Comparison of ENCODE assay signal across 11 mouse cellular contexts in the genomic region with DNA sequence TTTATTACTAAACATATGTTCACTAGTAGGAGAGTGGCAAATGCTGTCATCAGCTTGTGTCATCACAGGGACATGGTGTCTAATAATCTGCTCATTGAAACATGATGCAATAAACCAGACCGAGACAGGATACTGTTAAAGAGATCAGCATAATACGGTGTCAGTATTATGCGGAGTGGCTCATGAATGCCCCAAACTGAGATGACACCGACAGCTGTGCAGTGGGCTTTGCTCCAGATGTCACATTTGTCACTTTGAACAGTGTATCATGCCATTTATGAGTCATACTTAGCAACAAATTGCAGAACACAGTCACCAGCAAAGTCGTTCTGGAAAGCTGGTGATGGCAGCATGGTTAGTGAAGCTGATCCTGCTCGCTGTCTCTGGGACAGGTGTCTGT.
DNase-seq lines count a peak whose midpoint lies in the region; ATAC-seq and TF ChIP-seq lines count a peak whose summit lies in the region.
"Had no signal": no experiment of that assay in that cellular context is flagged by ENCODE, and none has a peak within 500 bp of the region (broad histone marks: within the 10 kb centered on the region; RNA-seq: fewer than 3 reads in every experiment).

No protein-coding gene starts in this region.

- no peaks in the 10 kb centered on the region for H3K27me3 ChIP-seq in forebrain, postnatal 0 days (ENCODE audit: insufficient read depth, low read length)
- no peaks in the 10 kb centered on the region for H3K27me3 ChIP-seq in forebrain, embryonic 11.5 days (ENCODE audit: control insufficient read depth, insufficient read depth, low read length)
- H3K27me3 ChIP-seq in midbrain, postnatal 0 days (ENCODE audit: insufficient read depth, low read length), result no peaks in the 10 kb centered on the region
- H3K27me3 ChIP-seq in midbrain, embryonic 13.5 days, result no peaks in the 10 kb centered on the region
- H3K27me3 ChIP-seq in neural tube, embryonic 13.5 days, result no peaks in the 10 kb centered on the region
- H3K27me3 ChIP-seq in stomach, postnatal 0 days (ENCODE audit: control insufficient read depth, insufficient read depth, low read length), result no peaks in the 10 kb centered on the region

- DNase-seq in forebrain, postnatal 0 days, result peak; percentile 3
- DNase-seq in forebrain, embryonic 11.5 days (ENCODE audit: low spot score), result no peak
- DNase-seq in midbrain, postnatal 0 days (ENCODE audit: low spot score), result peak; percentile 4
- peak; percentile 50 for DNase-seq in layer of hippocampus, adult 9-10 months (ENCODE audit: low spot score)
- DNase-seq in stomach, postnatal 0 days (ENCODE audit: low spot score), result no peak
- DNase-seq: kidney, adult 8-10 months; thymus, adult 2 months had no signal

- H3K36me3 ChIP-seq in forebrain, postnatal 0 days (ENCODE audit: insufficient read depth), result no peaks in the 10 kb centered on the region
- H3K36me3 ChIP-seq in forebrain, embryonic 11.5 days (ENCODE audit: control insufficient read depth, insufficient read depth, low read length), result no peaks in the 10 kb centered on the region
- no peaks in the 10 kb centered on the region for H3K36me3 ChIP-seq in midbrain, postnatal 0 days (ENCODE audit: insufficient read depth, low read length)
- H3K36me3 ChIP-seq in midbrain, embryonic 13.5 days, result no peaks in the 10 kb centered on the region
- H3K36me3 ChIP-seq in neural tube, embryonic 13.5 days, result no peaks in the 10 kb centered on the region
- H3K36me3 ChIP-seq in stomach, postnatal 0 days (ENCODE audit: control insufficient read depth, insufficient read depth, low read length), result no peaks in the 10 kb centered on the region

- no peak for TF ChIP-seq CTCF in forebrain, postnatal 0 days (IDR thresholded peaks at IDR 0.05; ENCODE audit: low read depth)
- no peak for TF ChIP-seq CTCF in midbrain, postnatal 0 days (IDR thresholded peaks at IDR 0.05)
- no peak for TF ChIP-seq CTCF in stomach, postnatal 0 days (IDR thresholded peaks at IDR 0.05; ENCODE audit: low read depth)

- 70% methylated on average over 6 of the region's 6 CpGs for WGBS in forebrain, postnatal 0 days
- 88% methylated on average over 6 of the region's 6 CpGs for WGBS in forebrain, embryonic 11.5 days
- 72% methylated on average over 6 of the region's 6 CpGs for WGBS in midbrain, postnatal 0 days
- 80% methylated on average over 6 of the region's 6 CpGs for WGBS in midbrain, embryonic 13.5 days
- 66% methylated on average over 6 of the region's 6 CpGs for WGBS in neural tube, embryonic 13.5 days
- 82% methylated on average over 6 of the region's 6 CpGs for WGBS in stomach, postnatal 0 days

- peak; percentile 50; the same call in 1 of the 2 replicates for ATAC-seq in forebrain, postnatal 0 days
- ATAC-seq in forebrain, embryonic 11.5 days (replicated peaks; ENCODE audit: low FRiP score), result no peak
- no peak for ATAC-seq in midbrain, postnatal 0 days (ENCODE audit: low FRiP score)
- no peak for ATAC-seq in midbrain, embryonic 13.5 days
- ATAC-seq in neural tube, embryonic 13.5 days (ENCODE audit: low read depth), result peak; percentile 50; the same call in 1 of the 2 replicates
- ATAC-seq in stomach, postnatal 0 days (ENCODE audit: low FRiP score, low TSS enrichment), result no peak
- ATAC-seq in megakaryocyte-erythroid progenitor cell, adult 5-6 weeks (replicated peaks; ENCODE audit: low FRiP score, low TSS enrichment, poor library complexity, severe bottlenecking), result no peak

- H3K4me1 ChIP-seq in forebrain, postnatal 0 days (ENCODE audit: insufficient read depth), result no peaks in the 10 kb centered on the region
- H3K4me1 ChIP-seq in forebrain, embryonic 11.5 days (replicated peaks; ENCODE audit: control insufficient read depth, insufficient read depth, low read length), result no peaks in the 10 kb centered on the region
- no peaks in the 10 kb centered on the region for H3K4me1 ChIP-seq in midbrain, postnatal 0 days (ENCODE audit: insufficient read depth, low read length)
- no peaks in the 10 kb centered on the region for H3K4me1 ChIP-seq in midbrain, embryonic 13.5 days (replicated peaks)
- no peaks in the 10 kb centered on the region for H3K4me1 ChIP-seq in neural tube, embryonic 13.5 days (replicated peaks)
- no peaks in the 10 kb centered on the region for H3K4me1 ChIP-seq in stomach, postnatal 0 days (replicated peaks; ENCODE audit: control insufficient read depth, insufficient read depth)

- H3K9ac ChIP-seq in forebrain, postnatal 0 days, result no peak overlapping the region
- H3K9ac ChIP-seq in forebrain, embryonic 11.5 days (ENCODE audit: low read length), result no peak overlapping the region
- H3K9ac ChIP-seq in midbrain, postnatal 0 days (replicated peaks; ENCODE audit: low read length, poor library complexity, severe bottlenecking), result no peak overlapping the region
- H3K9ac ChIP-seq in midbrain, embryonic 13.5 days (replicated peaks), result no peak overlapping the region
- no peak overlapping the region for H3K9ac ChIP-seq in neural tube, embryonic 13.5 days
- no peak overlapping the region for H3K9ac ChIP-seq in stomach, postnatal 0 days (ENCODE audit: low read length)

- no peak for TF ChIP-seq EP300 in stomach, postnatal 0 days (optimal IDR thresholded peaks at IDR 0.05)

- no peak overlapping the region for H3K4me2 ChIP-seq in forebrain, postnatal 0 days (ENCODE audit: low read depth)
- no peak overlapping the region for H3K4me2 ChIP-seq in forebrain, embryonic 11.5 days (ENCODE audit: low read depth, low read length, severe bottlenecking)
- no peak overlapping the region for H3K4me2 ChIP-seq in midbrain, postnatal 0 days (ENCODE audit: low read depth, low read length, poor library complexity, severe bottlenecking)
- H3K4me2 ChIP-seq in midbrain, embryonic 13.5 days (replicated peaks), result no peak overlapping the region
- no peak overlapping the region for H3K4me2 ChIP-seq in neural tube, embryonic 13.5 days
- H3K4me2 ChIP-seq in stomach, postnatal 0 days (replicated peaks; ENCODE audit: low read depth), result no peak overlapping the region
- H3K4me2 ChIP-seq: liver, embryonic 11.5 days had no signal

- H3K27ac ChIP-seq in forebrain, postnatal 0 days (ENCODE audit: low read depth, low read length), result no peak overlapping the region
- H3K27ac ChIP-seq in forebrain, embryonic 11.5 days (ENCODE audit: low read depth, low read length), result no peak overlapping the region
- H3K27ac ChIP-seq in midbrain, postnatal 0 days (ENCODE audit: low read depth, low read length), result no peak overlapping the region
- no peak overlapping the region for H3K27ac ChIP-seq in midbrain, embryonic 13.5 days
- no peak overlapping the region for H3K27ac ChIP-seq in neural tube, embryonic 13.5 days (replicated peaks)
- no peak overlapping the region for H3K27ac ChIP-seq in stomach, postnatal 0 days (replicated peaks)

- no peaks in the 10 kb centered on the region for H3K9me3 ChIP-seq in forebrain, postnatal 0 days (ENCODE audit: low read length)
- no peaks in the 10 kb centered on the region for H3K9me3 ChIP-seq in forebrain, embryonic 11.5 days (ENCODE audit: control insufficient read depth, low read length)
- H3K9me3 ChIP-seq in midbrain, postnatal 0 days (ENCODE audit: low read length), result no peaks in the 10 kb centered on the region
- no peaks in the 10 kb centered on the region for H3K9me3 ChIP-seq in midbrain, embryonic 13.5 days
- H3K9me3 ChIP-seq in neural tube, embryonic 13.5 days, result no peaks in the 10 kb centered on the region
- no peaks in the 10 kb centered on the region for H3K9me3 ChIP-seq in stomach, postnatal 0 days (ENCODE audit: control insufficient read depth, low read length)

- no peak overlapping the region for H3K4me3 ChIP-seq in forebrain, postnatal 0 days (ENCODE audit: low read depth, low read length)
- H3K4me3 ChIP-seq in forebrain, embryonic 11.5 days (ENCODE audit: low read depth, low read length), result no peak overlapping the region
- no peak overlapping the region for H3K4me3 ChIP-seq in midbrain, postnatal 0 days (ENCODE audit: low read depth, low read length)
- no peak overlapping the region for H3K4me3 ChIP-seq in midbrain, embryonic 13.5 days (replicated peaks)
- no peak overlapping the region for H3K4me3 ChIP-seq in neural tube, embryonic 13.5 days
- H3K4me3 ChIP-seq in stomach, postnatal 0 days (ENCODE audit: low read depth, low read length), result no peak overlapping the region

Comparison
In these comparisons a context has a peak if more than half of its experiments do, and no peak if none do; other contexts are left out.
1. ATAC-seq: peak in forebrain, postnatal 0 days (single experiment) and neural tube, embryonic 13.5 days (single experiment); none in forebrain, embryonic 11.5 days (single experiment), midbrain, postnatal 0 days (single experiment), midbrain, embryonic 13.5 days (single experiment), stomach, postnatal 0 days (single experiment) and megakaryocyte-erythroid progenitor cell, adult 5-6 weeks (single experiment).
2. DNase-seq: peak in forebrain, postnatal 0 days (single experiment), midbrain, postnatal 0 days (single experiment) and layer of hippocampus, adult 9-10 months (single experiment); none in forebrain, embryonic 11.5 days (single experiment) and stomach, postnatal 0 days (single experiment).